Mouse (Mus musculus) CH12.LX (cell line): Measurements from ENCODE around the gene Zfp384.
A peak's percentile ranks its signal among the peaks of the same experiment; 100 is the strongest.

Source experiments
- CHD1 ChIP-seq: IDR thresholded peaks from 2 replicates; pipeline ENCODE4 v1.6.1; 2012; ENCODE audit warnings: low read depth, low read length, improper control_type of control experiment, inconsistent platforms
- CHD2 ChIP-seq: IDR thresholded peaks from 2 replicates; pipeline ENCODE4 v1.6.1; 2011; ENCODE audit warnings: low read length, improper control_type of control experiment
- CTCF ChIP-seq, 2 experiments: IDR thresholded peaks in 1 of 2; conservative IDR thresholded peaks in 1 of 2; 2 replicates each; pipeline ENCODE4 v1.5.1; 2011 to 2012; ENCODE audit warnings: low read depth in 2 of 2, low read length in 2 of 2, improper control_type of control experiment in 1 of 2, inconsistent platforms in 1 of 2, mild to moderate bottlenecking in 1 of 2, moderate library complexity in 1 of 2
- ELF1 ChIP-seq: IDR thresholded peaks from 2 replicates; pipeline ENCODE4 v1.6.1; 2014; ENCODE audit warnings: low read depth, mild to moderate bottlenecking, inconsistent platforms, low read length, improper control_type of control experiment
- EP300 ChIP-seq: IDR thresholded peaks from 2 replicates; pipeline ENCODE4 v1.6.1; 2011; ENCODE audit warnings: low read length, improper control_type of control experiment
- HCFC1 ChIP-seq: IDR thresholded peaks from 2 replicates; pipeline ENCODE4 v1.6.1; 2012; ENCODE audit warnings: low read depth, mild to moderate bottlenecking, inconsistent platforms, low read length, improper control_type of control experiment
- MAX ChIP-seq: IDR thresholded peaks from 2 replicates; pipeline ENCODE4 v1.6.1; 2011; ENCODE audit warnings: low read length, improper control_type of control experiment
- PAX5 ChIP-seq: IDR thresholded peaks from 2 replicates; pipeline ENCODE4 v1.6.1; 2012; ENCODE audit warnings: low read length, inconsistent platforms, mixed read lengths
- POLR2A ChIP-seq: IDR thresholded peaks from 2 replicates; pipeline ENCODE4 v1.6.1; 2011; ENCODE audit warnings: low read depth, mild to moderate bottlenecking, improper control_type of control experiment, low read length
- UBTF ChIP-seq: IDR thresholded peaks from 2 replicates; pipeline ENCODE4 v1.6.1; 2012; ENCODE audit warnings: low read depth, mild to moderate bottlenecking, inconsistent platforms, low read length, improper control_type of control experiment, moderate library complexity
- USF1 ChIP-seq: IDR thresholded peaks from 2 replicates; pipeline ENCODE4 v1.6.1; 2014; ENCODE audit warnings: low read depth, mild to moderate bottlenecking, inconsistent platforms, low read length, improper control_type of control experiment
- ZNF384 ChIP-seq: IDR thresholded peaks from 2 replicates; pipeline ENCODE4 v1.6.1; 2012; ENCODE audit warnings: low read depth, low read length, improper control_type of control experiment, inconsistent platforms

DNA sequence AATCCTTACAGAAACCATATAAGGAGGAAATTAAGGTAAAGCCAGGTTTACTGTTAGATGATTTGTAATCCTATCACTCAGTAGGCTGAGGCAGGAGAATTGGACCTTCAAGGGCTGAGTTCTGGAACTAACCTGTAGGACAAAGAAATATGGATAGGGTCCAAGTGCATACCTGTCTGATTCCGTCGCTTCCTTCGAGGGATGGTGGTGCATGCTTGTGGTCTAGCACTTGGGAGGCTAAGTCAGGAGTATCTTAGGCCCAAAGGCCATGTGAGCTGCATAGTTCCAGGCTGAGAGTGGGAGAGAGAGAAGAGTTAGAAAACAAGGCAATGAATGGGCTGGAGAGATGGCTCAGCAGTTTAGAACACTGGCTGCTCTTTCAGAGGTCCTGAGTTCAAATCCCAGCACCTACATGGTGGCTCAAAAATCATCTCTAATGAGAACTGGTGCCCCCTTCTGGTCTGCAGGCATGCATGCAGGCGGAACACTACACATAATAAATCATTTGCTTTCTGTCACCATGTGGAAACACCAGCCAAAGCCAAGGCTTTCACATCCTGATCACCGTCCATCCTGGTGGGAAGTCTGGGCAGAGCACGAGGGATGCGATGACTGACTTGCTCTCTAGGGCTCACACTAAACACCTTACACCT, 42.4 kb upstream of the Zfp384 start:
- TF ChIP-seq EP300 (no peak), POLR2A (peak; percentile 21; the same call in 1 of the 2 replicates), ZNF384 (no peak), CHD2 (no peak), CHD1 (no peak), PAX5 (no peak), USF1 (no peak), HCFC1 (no peak), ELF1 (no peak), UBTF (no peak), CTCF (conservative IDR thresholded peaks at IDR 0.05 in 1 of 2, IDR thresholded peaks at IDR 0.05 in 1 of 2; ENCODE audit: low read depth in 2 of 2, low read length in 2 of 2) (peak; percentile 33 to 58; a peak in 3 of 4 replicates), MAX (0 out of 2 replicates have a peak, but pooled peaks have one; percentile 34)
